Mouse (Mus musculus) 3T3-L1 (cell line): ENCODE measurements at regions not wholly inside any gene's neighbourhood (a gene's known extent, or its start where the extent isn't known, plus 50 kb on each side); places are given as distances from the start of the nearest gene placed in this dataset.
A peak's percentile ranks its signal among the peaks of the same experiment; 100 is the strongest.
"Not testable (repeated sequence)": the region's sequence is repeated elsewhere in the genome, so short reads cannot be mapped to it uniquely, and the experiment has no call there.

Experiments
- DNase-seq: peaks from one replicate; pipeline ENCODE4 v3.0.0-alpha.2; 2015; ENCODE audit warnings: low read depth, low spot score

GRCm38 (mm10) chr19:3158149-3158548 lies 124.6 kb upstream of the Mrpl21 start:
- DNase-seq: not testable (repeated sequence)

DNA sequence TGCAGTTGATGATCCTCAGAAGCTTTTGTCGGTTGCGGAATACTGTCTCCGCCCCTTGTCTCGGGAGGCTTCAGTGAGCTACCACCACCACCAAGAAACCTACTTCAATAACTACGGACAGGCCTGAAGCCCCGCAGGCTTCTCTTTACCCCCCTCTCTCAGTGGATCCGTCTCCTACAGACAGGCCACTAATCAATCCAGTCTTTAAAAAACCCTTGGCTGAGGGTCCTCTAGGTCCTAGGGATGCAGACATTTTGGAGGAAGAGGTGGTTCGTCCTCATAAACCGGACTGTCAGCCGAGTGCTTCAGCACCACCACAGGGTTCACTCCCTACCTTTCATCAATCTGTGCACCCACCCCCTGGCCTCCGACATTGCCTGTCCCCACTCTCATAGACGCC lies 123.4 kb upstream of the Mrpl21 start:
- no peak for DNase-seq

GRCm38 (mm10) chr19:3167683-3168082 lies 115.0 kb upstream of the Mrpl21 start:
- DNase-seq: no peak

- DNase-seq: no peak
These were observed 100.1 kb upstream of the Mrpl21 start for GRCm38 (mm10) chr19:3182625-3183024.

DNA sequence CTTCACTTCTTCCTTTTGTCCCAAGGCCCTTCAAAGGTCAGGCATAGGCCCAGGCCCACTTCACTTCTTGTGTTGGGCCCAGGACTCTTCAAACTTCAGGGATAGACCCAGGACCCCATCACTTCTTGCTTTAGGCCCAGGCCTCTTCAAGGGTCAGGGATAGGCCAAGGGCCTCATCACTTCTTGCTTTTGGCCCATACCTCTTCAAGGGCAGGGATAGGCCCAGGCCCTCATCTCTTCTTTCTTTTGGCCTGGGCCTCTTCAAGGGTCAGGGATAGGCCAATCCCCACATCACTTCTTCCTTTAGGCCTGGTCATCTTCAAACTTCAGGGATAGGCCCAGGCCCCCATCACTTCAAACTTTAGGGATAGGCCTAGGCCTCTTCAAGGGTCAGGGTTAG lies 90.1 kb upstream of the Mrpl21 start:
- no peak for DNase-seq

DNA sequence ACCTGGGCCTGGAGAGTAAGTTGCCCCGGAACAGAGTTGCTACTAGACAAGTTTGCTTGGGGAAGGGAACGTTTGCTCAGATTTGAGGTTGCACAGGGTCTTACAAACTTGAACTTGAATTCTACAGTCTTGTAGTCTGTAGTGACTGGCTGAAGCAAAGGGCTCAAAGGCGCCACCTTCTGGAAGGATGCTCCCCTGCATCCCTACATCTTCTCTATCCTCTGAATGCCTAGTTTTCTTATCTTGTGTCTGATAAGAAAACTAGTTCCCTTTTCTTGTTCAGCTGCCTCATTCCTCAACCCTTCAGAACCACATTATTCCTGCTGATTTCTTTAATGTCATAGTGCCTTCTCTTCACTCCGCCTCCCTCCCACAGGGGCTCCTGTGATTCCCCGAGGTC lies 78.2 kb upstream of the Mrpl21 start:
- peak; percentile 50 for DNase-seq

- not testable (repeated sequence) for DNase-seq
These were observed 77.3 kb upstream of the Mrpl21 start for GRCm38 (mm10) chr19:3205406-3205805.

DNA sequence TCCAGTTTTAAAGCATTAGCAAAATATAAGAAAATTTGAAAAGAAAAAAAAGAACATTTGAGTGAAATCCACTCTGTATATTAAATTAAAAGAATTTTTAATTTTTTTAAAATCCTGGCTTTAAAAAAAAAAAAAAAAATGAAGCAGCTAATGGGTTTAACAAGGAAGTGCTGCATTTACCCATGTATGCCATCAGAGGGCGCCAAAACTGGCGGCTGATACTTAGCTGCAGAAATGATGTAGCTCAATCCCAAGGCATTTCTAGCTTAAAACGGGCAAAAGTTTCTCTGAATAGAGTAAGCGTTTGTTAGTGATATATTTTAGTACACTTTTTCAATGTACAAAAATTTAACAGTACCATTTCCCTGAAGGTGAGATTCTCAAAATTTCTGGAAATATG lies 74.4 kb upstream of the Mrpl21 start:
- DNase-seq: peak; percentile 84
